Mouse (Mus musculus) olfactory bulb, adult 2 months (tissue): ENCODE measurements around the gene Scp2.

Experiments used
- CTCF ChIP-seq: fragments of 200-500 bp; IDR thresholded peaks from 2 replicates; pipeline ENCODE4 v1.5.1; 2012; ENCODE audit warnings: low read depth, mild to moderate bottlenecking, low read length, moderate library complexity; ENCODE audit not compliant: insufficient read depth
- POLR2A ChIP-seq: fragments of 200-500 bp; IDR thresholded peaks from 2 replicates; pipeline ENCODE4 v1.6.1; 2012; ENCODE audit warnings: mild to moderate bottlenecking, low read depth, low read length, moderate library complexity; ENCODE audit not compliant: insufficient read depth

DNA sequence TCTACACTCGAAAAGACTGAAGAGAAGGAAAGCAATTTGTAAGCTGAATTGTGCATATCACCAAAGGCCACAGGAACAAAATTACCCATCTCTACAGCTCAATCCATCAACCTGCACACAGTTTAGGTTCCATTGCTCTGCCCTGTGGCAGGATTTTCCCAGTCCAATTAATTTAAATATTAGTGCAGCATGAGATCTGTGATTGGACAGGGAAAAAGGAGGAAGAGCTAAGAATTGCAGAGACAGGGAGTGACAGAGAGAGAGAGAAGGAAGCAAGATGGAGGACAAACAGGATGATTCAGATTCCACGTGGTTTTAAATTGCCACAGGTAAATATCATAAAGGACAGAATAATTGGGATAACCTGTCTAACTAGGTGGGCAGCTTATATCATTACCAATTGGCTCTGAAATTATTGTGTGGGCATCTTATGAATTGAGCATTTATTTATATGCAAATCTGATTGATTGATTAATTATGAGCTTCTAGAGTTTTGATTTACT, 48.1 kb upstream of the Scp2 start:
- TF ChIP-seq CTCF (no peak), POLR2A (no peak)
